Comparison of ENCODE assay signal across 8 mouse cellular contexts in the genomic region with DNA sequence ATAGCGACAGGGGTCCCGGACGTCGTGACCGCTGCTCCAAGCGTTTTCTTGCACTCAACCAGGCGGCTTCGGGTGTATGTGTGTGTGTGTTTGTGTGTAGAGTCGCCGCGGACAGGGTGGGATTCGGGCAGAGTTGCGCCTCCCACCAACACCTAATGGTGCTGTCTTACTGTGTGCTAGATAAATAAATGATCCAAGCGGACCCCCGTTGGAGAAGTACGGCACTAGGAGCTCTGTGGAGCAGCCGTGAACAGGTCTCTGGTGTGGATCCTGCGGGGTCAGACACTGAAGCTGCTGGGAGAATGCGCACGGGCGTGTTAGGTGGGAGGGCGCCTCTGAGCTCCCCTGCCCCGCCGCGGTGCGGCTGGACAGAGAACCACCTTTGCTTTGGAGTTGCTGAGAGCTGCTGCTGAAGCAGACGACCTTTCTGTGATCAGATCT. TPM values are rescaled to one million over a fixed set of nuclear protein-coding genes. Genes with fewer than 3 reads are reported as not detected.
A peak's percentile ranks its signal among the peaks of the same experiment; 100 is the strongest.
DNase-seq lines count a peak whose midpoint lies in the region; ATAC-seq lines count a peak whose summit lies in the region.

No protein-coding gene starts in this region.

- no peaks in the 10 kb centered on the region for H3K36me3 ChIP-seq in intestine, embryonic 14.5 days (ENCODE audit: control insufficient read depth, insufficient read depth, low read length)
- H3K36me3 ChIP-seq in liver, embryonic 13.5 days, result no peaks in the 10 kb centered on the region

- no peaks in the 10 kb centered on the region for H3K4me1 ChIP-seq in intestine, embryonic 14.5 days (replicated peaks; ENCODE audit: control insufficient read depth, insufficient read depth, low read length)
- no peaks in the 10 kb centered on the region for H3K4me1 ChIP-seq in liver, embryonic 13.5 days (replicated peaks)

- H3K27ac ChIP-seq in intestine, embryonic 14.5 days (ENCODE audit: low read depth), result no peak overlapping the region
- H3K27ac ChIP-seq in liver, embryonic 13.5 days, result no peak overlapping the region

- H3K4me2 ChIP-seq in intestine, embryonic 14.5 days (ENCODE audit: low read length), result peak overlapping the region; percentile 75
- no peak overlapping the region for H3K4me2 ChIP-seq in liver, embryonic 13.5 days

- no peaks in the 10 kb centered on the region for H3K9me3 ChIP-seq in intestine, embryonic 14.5 days (ENCODE audit: control insufficient read depth, low read length)
- H3K9me3 ChIP-seq in liver, embryonic 13.5 days (replicated peaks), result no peaks in the 10 kb centered on the region

- no peak overlapping the region for H3K9ac ChIP-seq in intestine, embryonic 14.5 days (ENCODE audit: low read length)
- no peak overlapping the region for H3K9ac ChIP-seq in liver, embryonic 13.5 days

- peak; percentile 36 for DNase-seq in layer of hippocampus, adult 11-12 months (ENCODE audit: low spot score)
- no peak for DNase-seq in layer of hippocampus, adult 9-10 months (ENCODE audit: low spot score)
- DNase-seq in embryo, embryonic 11 days, result peak; percentile 56
- peak; percentile 59 for DNase-seq in intestine, embryonic 14.5 days (ENCODE audit: low spot score)
- no peak for DNase-seq in liver, embryonic 13.5 days
- DNase-seq in ovary, postnatal 14 days (ENCODE audit: low spot score), result no peak
- DNase-seq in kidney, adult 8-10 months, result no peak

- WGBS in intestine, embryonic 14.5 days, result 2% methylated on average over 27 of the region's 27 CpGs
- WGBS in liver, embryonic 13.5 days (ENCODE audit: insufficient replicate concordance), result 5% methylated on average over 27 of the region's 27 CpGs

- ATAC-seq in intestine, embryonic 14.5 days (replicated peaks; ENCODE audit: low FRiP score, low TSS enrichment, low read depth), result peak; percentile 24; the same call in 1 of the 2 replicates
- ATAC-seq in liver, embryonic 13.5 days (ENCODE audit: low read depth), result no peak
- ATAC-seq in megakaryocyte-erythroid progenitor cell, adult 5-6 weeks (replicated peaks; ENCODE audit: low FRiP score, low TSS enrichment, poor library complexity, severe bottlenecking), result no peak

- H3K27me3 ChIP-seq in intestine, embryonic 14.5 days (replicated peaks; ENCODE audit: control insufficient read depth, insufficient read depth, low read length), result peaks cover 80% of the 10 kb centered on the region
- H3K27me3 ChIP-seq in liver, embryonic 13.5 days, result peaks cover 64% of the 10 kb centered on the region

- peak overlapping the region; percentile 48 for H3K4me3 ChIP-seq in intestine, embryonic 14.5 days (ENCODE audit: low read depth, low read length)
- H3K4me3 ChIP-seq in liver, embryonic 13.5 days (replicated peaks), result 0 out of 2 replicates have a peak overlapping the region, but pooled peaks have one; percentile 35

RNA-seq across cellular contexts. Expression of a gene that starts 0.9 kb away (rescaled TPM):
- polyA plus RNA-seq in intestine, embryonic 14.5 days (2014; fragmentation: Nextera tagmentation; extraction: Ambion mirVana), result 0.50 and 0.88 TPM in 2 replicates
- not detected in 2 replicates for polyA plus RNA-seq in liver, embryonic 13.5 days (2015; fragmentation: Nextera tagmentation; extraction: Ambion mirVana)
- total RNA-seq in megakaryocyte-erythroid progenitor cell, adult 5-6 weeks (2014; fragmentation: Nextera tagmentation), result not detected in 2 replicates
- not detected in 2 replicates for total RNA-seq in megakaryocyte-erythroid progenitor cell, adult 5-6 weeks (2017)

Comparison
In these comparisons a context has a peak if more than half of its experiments do, and no peak if none do; other contexts are left out.
1. DNase-seq: peak in layer of hippocampus, adult 11-12 months (single experiment), embryo, embryonic 11 days (single experiment) and intestine, embryonic 14.5 days (single experiment); none in layer of hippocampus, adult 9-10 months (single experiment), liver, embryonic 13.5 days (single experiment), ovary, postnatal 14 days (single experiment) and kidney, adult 8-10 months (0 of 2).